Mouse (Mus musculus): Measurements from ENCODE around the gene Rpl41.

DNA sequence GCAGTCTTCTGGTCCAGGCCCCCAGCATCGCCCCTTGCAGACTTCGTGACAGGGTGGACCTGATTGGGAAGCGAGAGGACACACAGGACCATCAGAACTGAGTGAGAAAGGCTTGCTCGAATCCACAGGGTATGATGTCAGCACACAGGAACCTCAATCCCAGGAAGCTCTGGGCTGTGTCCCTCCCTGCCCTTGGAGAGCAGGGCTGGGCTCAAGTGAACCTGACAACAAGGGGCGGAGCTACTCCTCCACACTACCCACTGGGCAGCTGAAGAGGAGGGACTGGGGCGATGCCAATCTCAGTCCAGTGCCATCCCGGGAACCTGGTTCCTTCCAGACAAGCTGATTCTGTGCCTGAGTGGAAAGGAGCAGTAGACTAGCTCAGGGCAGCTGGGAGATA lies 34.5 kb upstream of the Rpl41 start:
- TF ChIP-seq ZC3H11A (IDR thresholded peaks at IDR 0.05; ENCODE audit: borderline replicate concordance, low read depth, low read length) (no peak), ZNF384 (IDR thresholded peaks at IDR 0.05; ENCODE audit: low read depth, low read length) (no peak), CHD2 (IDR thresholded peaks at IDR 0.05; ENCODE audit: low read depth, low read length) (no peak)
